9 mouse cellular contexts compared by ENCODE assay signal in the genomic region with DNA sequence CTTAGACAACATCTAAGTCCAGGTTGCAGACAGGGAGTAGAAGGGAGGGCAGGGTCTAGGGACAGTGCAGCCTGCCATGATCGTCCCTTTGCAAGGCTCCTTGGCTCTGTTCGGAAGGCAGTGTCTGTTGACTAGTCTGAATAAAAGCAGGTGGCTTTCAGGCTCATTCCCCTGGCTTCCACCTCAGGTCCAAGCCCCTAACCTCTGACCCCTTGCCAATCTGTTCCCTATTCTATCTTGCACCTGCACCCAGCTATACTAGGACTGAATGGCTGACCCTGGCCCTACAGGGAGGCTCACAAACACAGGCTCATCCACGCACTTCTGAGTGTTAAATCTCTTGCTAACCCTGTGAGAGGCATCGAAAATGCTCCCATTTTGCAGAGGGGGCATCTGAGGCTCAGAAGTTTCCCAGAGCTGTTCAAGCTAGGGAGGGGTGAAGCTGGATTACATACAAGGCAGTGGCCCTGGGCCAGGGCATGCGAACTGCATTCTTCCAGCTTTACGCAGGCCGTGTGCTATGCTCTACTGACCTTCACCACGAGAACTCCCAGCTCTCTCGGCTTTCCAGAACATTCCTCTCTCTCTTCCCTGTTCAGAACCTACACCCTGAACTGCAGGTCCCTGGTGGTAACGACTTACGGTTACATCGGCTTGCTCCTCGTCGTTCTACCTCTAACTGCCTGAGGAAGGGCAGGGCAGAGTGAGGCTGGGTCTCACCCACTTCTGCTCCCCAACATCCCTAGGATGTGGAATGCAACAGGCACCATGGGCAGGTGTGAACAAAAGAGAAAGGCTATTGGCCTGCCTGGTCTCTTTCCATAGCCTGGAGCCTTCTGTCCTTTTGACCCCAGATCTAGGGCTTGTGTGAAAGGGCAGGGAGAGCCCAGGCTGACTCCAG. TPM values are rescaled to one million over a fixed set of nuclear protein-coding genes. Genes with fewer than 3 reads are reported as not detected.
DNase-seq lines count a peak whose midpoint lies in the region; ATAC-seq lines count a peak whose summit lies in the region.
"Had no signal": no experiment of that assay in that cellular context is flagged by ENCODE, and none has a peak within 500 bp of the region (broad histone marks: within the 10 kb centered on the region; RNA-seq: fewer than 3 reads in every experiment).

No protein-coding gene starts in this region.

- no peak for DNase-seq in hindbrain, embryonic 11.5 days (ENCODE audit: low spot score)
- DNase-seq in frontal cortex, postnatal 25 days (ENCODE audit: low spot score in 2 of 2), result no peak
- DNase-seq in forebrain, embryonic 14.5 days (ENCODE audit: low spot score), result no peak
- DNase-seq in thymus, postnatal 14 days, result no peak

- no peak overlapping the region for H3K4me2 ChIP-seq in hindbrain, embryonic 12.5 days (replicated peaks)
- no peak overlapping the region for H3K4me2 ChIP-seq in hindbrain, embryonic 11.5 days (replicated peaks; ENCODE audit: low read depth, low read length)
- peak overlapping the region; percentile 27 for H3K4me2 ChIP-seq in heart, embryonic 13.5 days
- H3K4me2 ChIP-seq in limb, embryonic 15.5 days, result no peak overlapping the region
- no peak overlapping the region for H3K4me2 ChIP-seq in forebrain, embryonic 14.5 days (ENCODE audit: low read length)

- H3K9me3 ChIP-seq in hindbrain, embryonic 12.5 days (replicated peaks), result no peaks in the 10 kb centered on the region
- no peaks in the 10 kb centered on the region for H3K9me3 ChIP-seq in hindbrain, embryonic 11.5 days (ENCODE audit: control insufficient read depth, low read length)
- no peaks in the 10 kb centered on the region for H3K9me3 ChIP-seq in heart, embryonic 13.5 days
- no peaks in the 10 kb centered on the region for H3K9me3 ChIP-seq in limb, embryonic 15.5 days
- no peaks in the 10 kb centered on the region for H3K9me3 ChIP-seq in forebrain, embryonic 14.5 days (replicated peaks; ENCODE audit: control insufficient read depth, low read length)
- H3K9me3 ChIP-seq: megakaryocyte, embryonic 14.5 days had no signal

- WGBS in hindbrain, embryonic 12.5 days, result 84% methylated on average over 14 of the region's 14 CpGs
- 85% methylated on average over 14 of the region's 14 CpGs for WGBS in hindbrain, embryonic 11.5 days
- WGBS in heart, embryonic 13.5 days, result 67% methylated on average over 14 of the region's 14 CpGs
- WGBS in limb, embryonic 15.5 days, result 71% methylated on average over 14 of the region's 14 CpGs
- 83% methylated on average over 14 of the region's 14 CpGs for WGBS in forebrain, embryonic 14.5 days

- H3K27me3 ChIP-seq in hindbrain, embryonic 12.5 days, result no peaks in the 10 kb centered on the region
- H3K27me3 ChIP-seq in hindbrain, embryonic 11.5 days (ENCODE audit: control insufficient read depth, insufficient read depth, low read length), result no peaks in the 10 kb centered on the region
- no peaks in the 10 kb centered on the region for H3K27me3 ChIP-seq in heart, embryonic 13.5 days (replicated peaks)
- H3K27me3 ChIP-seq in limb, embryonic 15.5 days, result no peaks in the 10 kb centered on the region
- H3K27me3 ChIP-seq in forebrain, embryonic 14.5 days (replicated peaks; ENCODE audit: control insufficient read depth, insufficient read depth, low read length), result no peaks in the 10 kb centered on the region
- H3K27me3 ChIP-seq: megakaryocyte, embryonic 14.5 days had no signal

- 0 out of 2 replicates have a peak overlapping the region, but pooled peaks have one; percentile 19 for H3K27ac ChIP-seq in hindbrain, embryonic 12.5 days
- H3K27ac ChIP-seq in hindbrain, embryonic 11.5 days (ENCODE audit: low read depth, low read length), result no peak overlapping the region
- peak overlapping the region; percentile 91 for H3K27ac ChIP-seq in brown adipose tissue, adult 24 weeks (replicated peaks; ENCODE audit: low read depth, low read length)
- H3K27ac ChIP-seq in heart, embryonic 13.5 days (replicated peaks), result peak overlapping the region; percentile 93
- peak overlapping the region; percentile 61; the same call in 1 of the 2 replicates for H3K27ac ChIP-seq in limb, embryonic 15.5 days
- H3K27ac ChIP-seq in forebrain, embryonic 14.5 days (ENCODE audit: low read depth, low read length), result no peak overlapping the region

- peaks cover 68% of the 10 kb centered on the region for H3K4me1 ChIP-seq in hindbrain, embryonic 12.5 days
- 0 out of 2 replicates have a peak, but pooled peaks cover 4% of the 10 kb centered on the region for H3K4me1 ChIP-seq in hindbrain, embryonic 11.5 days (replicated peaks; ENCODE audit: control insufficient read depth, insufficient read depth, low read length)
- peaks cover 60% of the 10 kb centered on the region for H3K4me1 ChIP-seq in brown adipose tissue, adult 24 weeks (ENCODE audit: control insufficient read depth, insufficient read depth, insufficient read length, low read length)
- peaks cover 74% of the 10 kb centered on the region for H3K4me1 ChIP-seq in heart, embryonic 13.5 days
- H3K4me1 ChIP-seq in limb, embryonic 15.5 days, result peaks cover 72% of the 10 kb centered on the region
- peaks cover 33% of the 10 kb centered on the region for H3K4me1 ChIP-seq in forebrain, embryonic 14.5 days (ENCODE audit: control insufficient read depth, insufficient read depth, low read length)

- no peak for ATAC-seq in hindbrain, embryonic 12.5 days (ENCODE audit: low FRiP score)
- no peak for ATAC-seq in hindbrain, embryonic 11.5 days (ENCODE audit: low FRiP score)
- no peak for ATAC-seq in heart, embryonic 13.5 days (ENCODE audit: extremely low read depth, insufficient number of reproducible peaks, low FRiP score, low TSS enrichment)
- no peak for ATAC-seq in limb, embryonic 15.5 days (ENCODE audit: insufficient number of reproducible peaks, low FRiP score, low TSS enrichment, low read depth)
- ATAC-seq in forebrain, embryonic 14.5 days, result no peak

- H3K4me3 ChIP-seq in hindbrain, embryonic 12.5 days, result no peak overlapping the region
- no peak overlapping the region for H3K4me3 ChIP-seq in hindbrain, embryonic 11.5 days (ENCODE audit: low read depth, low read length)
- H3K4me3 ChIP-seq in brown adipose tissue, adult 24 weeks (ENCODE audit: insufficient read depth, low read depth, low read length), result no peak overlapping the region
- H3K4me3 ChIP-seq in heart, embryonic 13.5 days, result no peak overlapping the region
- H3K4me3 ChIP-seq in limb, embryonic 15.5 days, result no peak overlapping the region
- no peak overlapping the region for H3K4me3 ChIP-seq in forebrain, embryonic 14.5 days (ENCODE audit: low read depth, low read length)
- H3K4me3 ChIP-seq: megakaryocyte, embryonic 14.5 days had no signal

- H3K36me3 ChIP-seq in hindbrain, embryonic 12.5 days, result peaks cover 2% of the 10 kb centered on the region
- 0 out of 2 replicates have a peak, but pooled peaks cover 2% of the 10 kb centered on the region for H3K36me3 ChIP-seq in hindbrain, embryonic 11.5 days (ENCODE audit: control insufficient read depth, insufficient read depth, low read length)
- H3K36me3 ChIP-seq in heart, embryonic 13.5 days, result peaks cover 13% of the 10 kb centered on the region
- H3K36me3 ChIP-seq in limb, embryonic 15.5 days, result peaks cover 2% of the 10 kb centered on the region; the same call in 1 of the 2 replicates
- peaks cover 12% of the 10 kb centered on the region; the same call in 1 of the 2 replicates for H3K36me3 ChIP-seq in forebrain, embryonic 14.5 days (ENCODE audit: control insufficient read depth, insufficient read depth, low read length)

- H3K9ac ChIP-seq in hindbrain, embryonic 12.5 days, result no peak overlapping the region
- H3K9ac ChIP-seq in hindbrain, embryonic 11.5 days (ENCODE audit: low read depth, low read length), result no peak overlapping the region; the same call in 1 of the 2 replicates
- peak overlapping the region; percentile 30 for H3K9ac ChIP-seq in heart, embryonic 13.5 days
- H3K9ac ChIP-seq in limb, embryonic 15.5 days, result no peak overlapping the region
- H3K9ac ChIP-seq in forebrain, embryonic 14.5 days (ENCODE audit: low read length), result no peak overlapping the region

RNA-seq across cellular contexts. Expression of a gene that starts 13.8 kb away (rescaled TPM):
- polyA plus RNA-seq in hindbrain, embryonic 12.5 days (2016; fragmentation: Nextera tagmentation; extraction: Ambion mirVana), result 7.7 and 8.6 TPM in 2 replicates
- 7.2 and 9.8 TPM in 2 replicates for polyA plus RNA-seq in hindbrain, embryonic 11.5 days (2014; fragmentation: Nextera tagmentation; extraction: Ambion mirVana)
- polyA plus RNA-seq in brown adipose tissue, adult 24 weeks (2012; ENCODE audit: insufficient read depth, insufficient read length, missing spikeins), result 6.0 and 6.9 TPM in 2 replicates
- 2.6 TPM in 2 replicates for polyA plus RNA-seq in heart, embryonic 13.5 days (2015; fragmentation: Nextera tagmentation; extraction: Ambion mirVana)
- polyA plus RNA-seq in limb, embryonic 15.5 days (2015; fragmentation: Nextera tagmentation; extraction: Ambion mirVana), result 2.3 and 2.9 TPM in 2 replicates
- polyA plus RNA-seq in forebrain, embryonic 14.5 days (2014; fragmentation: Nextera tagmentation; extraction: Ambion mirVana), result 5.9 and 8.1 TPM in 2 replicates

RNA-seq across cellular contexts. Expression of a gene that starts 21.6 kb away (rescaled TPM):
- polyA plus RNA-seq in hindbrain, embryonic 12.5 days (2016; fragmentation: Nextera tagmentation; extraction: Ambion mirVana), result not detected in 2 replicates
- polyA plus RNA-seq in hindbrain, embryonic 11.5 days (2014; fragmentation: Nextera tagmentation; extraction: Ambion mirVana), result not detected in 2 replicates
- not detected in 2 replicates for polyA plus RNA-seq in brown adipose tissue, adult 24 weeks (2012; ENCODE audit: insufficient read depth, insufficient read length, missing spikeins)
- polyA plus RNA-seq in heart, embryonic 13.5 days (2015; fragmentation: Nextera tagmentation; extraction: Ambion mirVana), result not detected in 2 replicates
- polyA plus RNA-seq in limb, embryonic 15.5 days (2015; fragmentation: Nextera tagmentation; extraction: Ambion mirVana), result not detected in 2 replicates
- not detected in 2 replicates for polyA plus RNA-seq in forebrain, embryonic 14.5 days (2014; fragmentation: Nextera tagmentation; extraction: Ambion mirVana)

RNA-seq across cellular contexts. Expression of a gene that starts 58.3 kb away (rescaled TPM):
- polyA plus RNA-seq in hindbrain, embryonic 12.5 days (2016; fragmentation: Nextera tagmentation; extraction: Ambion mirVana), result 35.1 and 36.5 TPM in 2 replicates
- 42.1 and 44.7 TPM in 2 replicates for polyA plus RNA-seq in hindbrain, embryonic 11.5 days (2014; fragmentation: Nextera tagmentation; extraction: Ambion mirVana)
- 1.3 TPM in 1 of 2 replicates, not detected in the other for polyA plus RNA-seq in brown adipose tissue, adult 24 weeks (2012; ENCODE audit: insufficient read depth, insufficient read length, missing spikeins)
- 30.2 and 33.6 TPM in 2 replicates for polyA plus RNA-seq in heart, embryonic 13.5 days (2015; fragmentation: Nextera tagmentation; extraction: Ambion mirVana)
- 29.5 and 31.6 TPM in 2 replicates for polyA plus RNA-seq in limb, embryonic 15.5 days (2015; fragmentation: Nextera tagmentation; extraction: Ambion mirVana)
- polyA plus RNA-seq in forebrain, embryonic 14.5 days (2014; fragmentation: Nextera tagmentation; extraction: Ambion mirVana), result 24.5 and 27.7 TPM in 2 replicates

Comparison
In these comparisons a context has a peak if more than half of its experiments do, and no peak if none do; other contexts are left out.
1. H3K27ac ChIP-seq: peak in hindbrain, embryonic 12.5 days (single experiment), brown adipose tissue, adult 24 weeks (single experiment), heart, embryonic 13.5 days (single experiment) and limb, embryonic 15.5 days (single experiment); none in hindbrain, embryonic 11.5 days (single experiment) and forebrain, embryonic 14.5 days (single experiment).
2. RNA of a gene that starts 58.3 kb away (polyA plus RNA-seq): 42.1 to 44.7 TPM in hindbrain, embryonic 11.5 days, 35.1 to 36.5 TPM in hindbrain, embryonic 12.5 days, 29.5 to 31.6 TPM in limb, embryonic 15.5 days, 30.2 to 33.6 TPM in heart, embryonic 13.5 days and 24.5 to 27.7 TPM in forebrain, embryonic 14.5 days; 1.3 TPM in brown adipose tissue, adult 24 weeks; every median in the first group is over 10 times any median in the second.